Mouse (Mus musculus) kidney, postnatal 0 days (tissue): Measurements from ENCODE around the gene Lhb. TPM values are rescaled to one million over a fixed set of nuclear protein-coding genes. Genes with fewer than 3 reads are reported as not detected.

ENCODE experiments used
- ATAC-seq: fragments of 200-750 bp; cut with Nextera tagmentation; replicated peaks from 2 replicates; pipeline ENCODE4 v1.8.0; 2017; ENCODE audit warnings: low read depth, moderate number of reproducible peaks, moderate TSS enrichment, moderate library complexity; ENCODE audit not compliant: low FRiP score
- DNase-seq: peaks from one replicate; pipeline ENCODE4 v3.0.0-alpha.2; 2016; ENCODE audit warnings: low spot score
- H3K27ac ChIP-seq: fragments of 300-500 bp; sonication (generic); 2 replicates; pipeline ENCODE4 v1.5.1; 2014; ENCODE audit warnings: mild to moderate bottlenecking
- H3K27me3 ChIP-seq: fragments of 300-500 bp; sonication (generic); 2 replicates; pipeline ENCODE4 v1.6.1; 2014; ENCODE audit warnings: low read length, mixed read lengths; ENCODE audit not compliant: insufficient read depth
- H3K36me3 ChIP-seq: fragments of 300-500 bp; sonication (generic); 2 replicates; pipeline ENCODE4 v1.6.1; 2014; ENCODE audit warnings: low read length, mixed read lengths; ENCODE audit not compliant: insufficient read depth
- H3K4me1 ChIP-seq: fragments of 300-500 bp; sonication (generic); replicated peaks from 2 replicates; pipeline ENCODE4 v1.6.1; 2014; ENCODE audit warnings: antibody characterized with exemption, low read length, mixed read lengths; ENCODE audit not compliant: insufficient read depth
- H3K4me2 ChIP-seq: fragments of 300-500 bp; sonication (generic); 2 replicates; pipeline ENCODE4 v1.6.1; 2014; ENCODE audit warnings: mild to moderate bottlenecking, low read length, moderate library complexity, mixed read lengths
- H3K4me3 ChIP-seq: fragments of 300-500 bp; sonication (generic); replicated peaks from 2 replicates; pipeline ENCODE4 v1.5.1; 2014; ENCODE audit warnings: low read depth, low read length
- H3K9ac ChIP-seq: fragments of 300-500 bp; sonication (generic); 2 replicates; pipeline ENCODE4 v1.6.1; 2014; ENCODE audit warnings: low read depth, low read length
- H3K9me3 ChIP-seq: fragments of 300-500 bp; sonication (generic); replicated peaks from 2 replicates; pipeline ENCODE4 v1.6.1; 2016; ENCODE audit warnings: low read length, inconsistent platforms, mixed read lengths
- CTCF ChIP-seq: IDR thresholded peaks from 2 replicates; pipeline ENCODE4 v1.5.1; 2016; ENCODE audit warnings: antibody characterized with exemption, low read depth, mild to moderate bottlenecking, moderate library complexity
- WGBS: fragments of 180-500 bp; shearing (Covaris S2); extraction: QIAGEN DNeasy Blood & Tissue Kit; methylation state at CpG from one replicate; pipeline ENCODE4 v1.1.7; 2014; 5-methylcytosine and 5-hydroxymethylcytosine counted together
- polyA plus RNA-seq: library from polyadenylated mRNA; unstranded; fragments of >200 nt; fragmentation: Nextera tagmentation; extraction: Ambion mirVana; gene quantifications from 2 replicates; pipeline ENCODE4 v1.2.1, GENCODE M21; 2015

The Lhb gene
- polyA plus RNA-seq, 1 experiment from 2014 or later = not detected

GRCm38 (mm10) chr7:45405091-45406075, 15.2 kb upstream of the Lhb start, which contains the start of gene Kcna7:
Gene Kcna7 (plus strand): TSS chr7:45405653.
- peaks cover 34% of the 10 kb centered on the region for H3K27me3 ChIP-seq
- H3K27ac ChIP-seq = no peak within 1 kb of the TSS
- TF ChIP-seq CTCF = peak; percentile 87
- H3K9me3 ChIP-seq = no peaks in the 10 kb centered on the region
- DNase-seq (peak; percentile 72), ATAC-seq (no peak)
- H3K9ac ChIP-seq = peak within 1 kb of the TSS; percentile 31; the same call in 1 of the 2 replicates
- H3K36me3 ChIP-seq = no peaks in the 10 kb centered on the region
- H3K4me2 ChIP-seq = peak within 1 kb of the TSS; percentile 62
- 10% methylated on average over 28 of the region's 28 CpGs for WGBS
- peak within 1 kb of the TSS; percentile 40 for H3K4me3 ChIP-seq
- H3K4me1 ChIP-seq = peaks cover 11% of the 10 kb centered on the region; the same call in 1 of the 2 replicates

- Histone ChIP-seq H3K27ac (no peak overlapping the region), H3K9ac (peak overlapping the region; percentile 31; the same call in 1 of the 2 replicates), H3K36me3 (no peaks in the 10 kb centered on the region), H3K4me1 (peaks cover 11% of the 10 kb centered on the region; the same call in 1 of the 2 replicates), H3K27me3 (peaks cover 34% of the 10 kb centered on the region), H3K9me3 (no peaks in the 10 kb centered on the region), H3K4me2 (peak overlapping the region; percentile 62), H3K4me3 (peak overlapping the region; percentile 40)
- DNase-seq = no peak
- WGBS = 1% methylated on average over 114 of the region's 114 CpGs
- TF ChIP-seq CTCF = peak; percentile 27; the same call in 1 of the 2 replicates
- ATAC-seq = no peak
Measured at GRCm38 (mm10) chr7:45406157-45407156, 14.2 kb upstream of the Lhb start.

GRCm38 (mm10) chr7:45407836-45408235, 12.8 kb upstream of the Lhb start:
- TF ChIP-seq CTCF = no peak
- H3K4me1 ChIP-seq = peaks cover 11% of the 10 kb centered on the region; the same call in 1 of the 2 replicates
- no peak overlapping the region for H3K4me3 ChIP-seq
- no peak for ATAC-seq
- H3K9me3 ChIP-seq = no peaks in the 10 kb centered on the region
- no peak overlapping the region for H3K4me2 ChIP-seq
- H3K27ac ChIP-seq = no peak overlapping the region
- no peaks in the 10 kb centered on the region for H3K36me3 ChIP-seq
- peaks cover 36% of the 10 kb centered on the region for H3K27me3 ChIP-seq
- DNase-seq = no peak
- 75% methylated on average over 10 of the region's 10 CpGs for WGBS
- no peak overlapping the region for H3K9ac ChIP-seq

GRCm38 (mm10) chr7:45408351-45408750, 12.3 kb upstream of the Lhb start:
- H3K4me3 ChIP-seq = no peak overlapping the region
- peaks cover 36% of the 10 kb centered on the region for H3K27me3 ChIP-seq
- 69% methylated on average over 7 of the region's 7 CpGs for WGBS
- H3K4me2 ChIP-seq = no peak overlapping the region
- peaks cover 11% of the 10 kb centered on the region; the same call in 1 of the 2 replicates for H3K4me1 ChIP-seq
- DNase-seq (no peak), ATAC-seq (no peak)
- no peak for TF ChIP-seq CTCF
- no peak overlapping the region for H3K9ac ChIP-seq
- no peak overlapping the region for H3K27ac ChIP-seq
- H3K36me3 ChIP-seq = no peaks in the 10 kb centered on the region
- no peaks in the 10 kb centered on the region for H3K9me3 ChIP-seq

GRCm38 (mm10) chr7:45408949-45409348, 11.7 kb upstream of the Lhb start:
- no peak overlapping the region for H3K9ac ChIP-seq
- WGBS = 88% methylated on average over 17 of the region's 17 CpGs
- peaks cover 15% of the 10 kb centered on the region for H3K4me1 ChIP-seq
- no peak overlapping the region for H3K27ac ChIP-seq
- H3K4me2 ChIP-seq = no peak overlapping the region
- no peaks in the 10 kb centered on the region for H3K36me3 ChIP-seq
- TF ChIP-seq CTCF = no peak
- DNase-seq (no peak), ATAC-seq (no peak)
- no peaks in the 10 kb centered on the region for H3K9me3 ChIP-seq
- peaks cover 36% of the 10 kb centered on the region for H3K27me3 ChIP-seq
- H3K4me3 ChIP-seq = no peak overlapping the region
